Mouse (Mus musculus): ENCODE data around the gene Tes. TPM values are rescaled to one million over a fixed set of nuclear protein-coding genes. Genes with fewer than 3 reads are reported as not detected.

Tes gene
- total and polyA plus RNA-seq, 2 experiments from 2014 or later: 6.0 to 17.9 TPM

- no peak for DNase-seq (ENCODE audit: low spot score)
- ATAC-seq (ENCODE audit: insufficient read depth, low read depth): no peak
- no peak for TF ChIP-seq CTCF (IDR thresholded peaks at IDR 0.05; ENCODE audit: low read depth)
- TF ChIP-seq EP300 (IDR thresholded peaks at IDR 0.05; ENCODE audit: low read depth): no peak
- Histone ChIP-seq H3K27ac (ENCODE audit: low read depth) (no peak overlapping the region), H3K4me3 (ENCODE audit: low read depth, low read length) (no peak overlapping the region), H3K9ac (replicated peaks; ENCODE audit: low read depth, low read length) (no peak overlapping the region), H3K36me3 (replicated peaks; ENCODE audit: control insufficient read depth, insufficient read depth, low read length) (no peaks in the 10 kb centered on the region), H3K4me1 (ENCODE audit: control insufficient read depth, insufficient read depth) (0 out of 2 replicates have a peak, but pooled peaks cover 3% of the 10 kb centered on the region), H3K27me3 (ENCODE audit: control insufficient read depth, insufficient read depth, low read length) (no peaks in the 10 kb centered on the region), H3K4me2 (ENCODE audit: low read depth, low read length) (no peak overlapping the region), H3K9me3 (replicated peaks; ENCODE audit: control insufficient read depth, low read length) (no peaks in the 10 kb centered on the region)
- WGBS: 72% methylated on average over 7 of the region's 7 CpGs
These were observed 54.7 kb downstream of the Tes start for GRCm38 (mm10) chr6:17119521-17120232.

GRCm38 (mm10) chr6:17140021-17140420 is 75.1 kb downstream of the Tes start:
- Histone ChIP-seq H3K27me3 (ENCODE audit: control insufficient read depth, insufficient read depth, low read length) (no peaks in the 10 kb centered on the region), H3K36me3 (replicated peaks; ENCODE audit: control insufficient read depth, insufficient read depth, low read length) (no peaks in the 10 kb centered on the region), H3K4me1 (ENCODE audit: control insufficient read depth, insufficient read depth) (no peaks in the 10 kb centered on the region), H3K4me2 (ENCODE audit: low read depth, low read length) (no peak overlapping the region), H3K9ac (replicated peaks; ENCODE audit: low read depth, low read length) (no peak overlapping the region), H3K9me3 (replicated peaks; ENCODE audit: control insufficient read depth, low read length) (no peaks in the 10 kb centered on the region), H3K27ac (ENCODE audit: low read depth) (no peak overlapping the region), H3K4me3 (ENCODE audit: low read depth, low read length) (no peak overlapping the region)
- WGBS: 87% methylated on average over 2 of the region's 2 CpGs
- DNase-seq (ENCODE audit: low spot score): no peak
- no peak for ATAC-seq (ENCODE audit: insufficient read depth, low read depth)
- TF ChIP-seq EP300 (IDR thresholded peaks at IDR 0.05; ENCODE audit: low read depth) (no peak), CTCF (IDR thresholded peaks at IDR 0.05; ENCODE audit: low read depth) (no peak)

GRCm38 (mm10) chr6:17142577-17143359 is 77.8 kb downstream of the Tes start:
- Histone ChIP-seq H3K4me1 (ENCODE audit: control insufficient read depth, insufficient read depth) (no peaks in the 10 kb centered on the region), H3K27ac (ENCODE audit: low read depth) (no peak overlapping the region), H3K27me3 (ENCODE audit: control insufficient read depth, insufficient read depth, low read length) (no peaks in the 10 kb centered on the region), H3K36me3 (replicated peaks; ENCODE audit: control insufficient read depth, insufficient read depth, low read length) (no peaks in the 10 kb centered on the region), H3K9ac (replicated peaks; ENCODE audit: low read depth, low read length) (no peak overlapping the region), H3K4me3 (ENCODE audit: low read depth, low read length) (no peak overlapping the region), H3K9me3 (replicated peaks; ENCODE audit: control insufficient read depth, low read length) (no peaks in the 10 kb centered on the region), H3K4me2 (ENCODE audit: low read depth, low read length) (no peak overlapping the region)
- ATAC-seq (ENCODE audit: insufficient read depth, low read depth): no peak
- 47% methylated on average over 4 of the region's 4 CpGs for WGBS
- no peak for DNase-seq (ENCODE audit: low spot score)
- TF ChIP-seq EP300 (IDR thresholded peaks at IDR 0.05; ENCODE audit: low read depth) (no peak), CTCF (IDR thresholded peaks at IDR 0.05; ENCODE audit: low read depth) (no peak)

GRCm38 (mm10) chr6:17151071-17151715 is 86.2 kb downstream of the Tes start:
- Histone ChIP-seq H3K9me3 (replicated peaks; ENCODE audit: control insufficient read depth, low read length) (no peaks in the 10 kb centered on the region), H3K4me3 (ENCODE audit: low read depth, low read length) (no peak overlapping the region), H3K4me1 (ENCODE audit: control insufficient read depth, insufficient read depth) (0 out of 2 replicates have a peak, but pooled peaks cover 5% of the 10 kb centered on the region), H3K27me3 (ENCODE audit: control insufficient read depth, insufficient read depth, low read length) (no peaks in the 10 kb centered on the region), H3K4me2 (ENCODE audit: low read depth, low read length) (no peak overlapping the region), H3K9ac (replicated peaks; ENCODE audit: low read depth, low read length) (no peak overlapping the region), H3K36me3 (replicated peaks; ENCODE audit: control insufficient read depth, insufficient read depth, low read length) (no peaks in the 10 kb centered on the region), H3K27ac (ENCODE audit: low read depth) (no peak overlapping the region)
- no peak for TF ChIP-seq EP300 (IDR thresholded peaks at IDR 0.05; ENCODE audit: low read depth)
- DNase-seq (ENCODE audit: low spot score) (no peak), ATAC-seq (ENCODE audit: insufficient read depth, low read depth) (no peak)
- 76% methylated on average over 4 of the region's 4 CpGs for WGBS

- Histone ChIP-seq H3K9me3 (replicated peaks; ENCODE audit: control insufficient read depth, low read length) (no peaks in the 10 kb centered on the region), H3K36me3 (replicated peaks; ENCODE audit: control insufficient read depth, insufficient read depth, low read length) (no peaks in the 10 kb centered on the region), H3K9ac (replicated peaks; ENCODE audit: low read depth, low read length) (no peak overlapping the region), H3K4me1 (ENCODE audit: control insufficient read depth, insufficient read depth) (0 out of 2 replicates have a peak, but pooled peaks cover 5% of the 10 kb centered on the region), H3K4me3 (ENCODE audit: low read depth, low read length) (no peak overlapping the region), H3K27me3 (ENCODE audit: control insufficient read depth, insufficient read depth, low read length) (no peaks in the 10 kb centered on the region), H3K4me2 (ENCODE audit: low read depth, low read length) (no peak overlapping the region), H3K27ac (ENCODE audit: low read depth) (no peak overlapping the region)
- DNase-seq (ENCODE audit: low spot score): no peak
- ATAC-seq (ENCODE audit: insufficient read depth, low read depth): no peak
- no peak for TF ChIP-seq CTCF (IDR thresholded peaks at IDR 0.05; ENCODE audit: low read depth)
- no peak for TF ChIP-seq EP300 (IDR thresholded peaks at IDR 0.05; ENCODE audit: low read depth)
- WGBS: 62% methylated on average over 3 of the region's 3 CpGs
These were observed 87.6 kb downstream of the Tes start for GRCm38 (mm10) chr6:17152551-17152950.

Other genes starting within 250 kb of the Tes start
- gene Tfec, start 166.7 kb upstream of the Tes start, total RNA-seq (2014; rRNA removed; ENCODE audit: low replicate concordance): 0.34 and 1.7 TPM in 2 replicates
- 0.38 and 0.48 TPM in 2 replicates for gene Tfec, start 166.7 kb upstream of the Tes start, polyA plus RNA-seq (2015; fragmentation: Nextera tagmentation; extraction: Ambion mirVana)
- 52.2 and 78.4 TPM in 2 replicates for gene Cav2, start 216.0 kb downstream of the Tes start, total RNA-seq (2014; rRNA removed; ENCODE audit: low replicate concordance)
- 58.8 and 59.4 TPM in 2 replicates for gene Cav2, start 216.0 kb downstream of the Tes start, polyA plus RNA-seq (2015; fragmentation: Nextera tagmentation; extraction: Ambion mirVana)
- 461 and 590 TPM in 2 replicates for gene Cav1, start 241.2 kb downstream of the Tes start, total RNA-seq (2014; rRNA removed; ENCODE audit: low replicate concordance)
- 335 and 338 TPM in 2 replicates for gene Cav1, start 241.2 kb downstream of the Tes start, polyA plus RNA-seq (2015; fragmentation: Nextera tagmentation; extraction: Ambion mirVana)

Measured in heart, postnatal 0 days (tissue).